Mouse (Mus musculus): ENCODE measurements around the gene Tex13c2.

Gene Tex13c2

GRCm38 (mm10) chrX:42489446-42489845 is at the start of gene Tex13c2:
Tex13c2 (plus strand) TSS chrX:42489691.
- DNase-seq (ENCODE audit: low read depth): no peak

- no peak for DNase-seq (ENCODE audit: low read depth)
These were observed 39.2 kb upstream of the Tex13c2 start for GRCm38 (mm10) chrX:42450305-42450704.

- no peak for DNase-seq (ENCODE audit: low read depth)
These were observed 36.5 kb upstream of the Tex13c2 start for GRCm38 (mm10) chrX:42453001-42453400.

GRCm38 (mm10) chrX:42454533-42454932 is 35.0 kb upstream of the Tex13c2 start:
- DNase-seq (ENCODE audit: low read depth): no peak

- no peak for DNase-seq (ENCODE audit: low read depth)
These were observed 845 bp downstream of the Tex13c2 start for GRCm38 (mm10) chrX:42490336-42490735.

- no peak for DNase-seq (ENCODE audit: low read depth)
These were observed 11.0 kb downstream of the Tex13c2 start for GRCm38 (mm10) chrX:42500538-42500937.

GRCm38 (mm10) chrX:42502291-42503043 is 13.0 kb downstream of the Tex13c2 start, which contains the start of gene Sh2d1a:
Sh2d1a (plus strand) TSS chrX:42502453.
- DNase-seq (ENCODE audit: low read depth): no peak

GRCm38 (mm10) chrX:42511105-42511504 is 21.6 kb downstream of the Tex13c2 start:
- no peak for DNase-seq (ENCODE audit: low read depth)

GRCm38 (mm10) chrX:42512567-42512966 is 23.1 kb downstream of the Tex13c2 start:
- peak; percentile 0 for DNase-seq (ENCODE audit: low read depth)

- DNase-seq (ENCODE audit: low read depth): no peak
These were observed 33.4 kb downstream of the Tex13c2 start for GRCm38 (mm10) chrX:42522868-42523267.

GRCm38 (mm10) chrX:42530703-42531102 is 41.2 kb downstream of the Tex13c2 start:
- no peak for DNase-seq (ENCODE audit: low read depth)

- no peak for DNase-seq (ENCODE audit: low read depth)
These were observed 50.7 kb downstream of the Tex13c2 start for GRCm38 (mm10) chrX:42540030-42540755.

GRCm38 (mm10) chrX:42540756-42541053 is 51.2 kb downstream of the Tex13c2 start:
- DNase-seq (ENCODE audit: low read depth): peak; percentile 54
